Mouse (Mus musculus) liver, embryonic 14 days (tissue): ENCODE data around the gene Golga4. TPM values are rescaled to one million over a fixed set of nuclear protein-coding genes. Genes with fewer than 3 reads are reported as not detected.

Source experiments
- polyA plus RNA-seq: library from polyadenylated mRNA; depleted of rRNA; stranded (reverse); fragments of >200 nt; gene quantifications from 2 replicates; pipeline ENCODE4 v1.2.3, GENCODE M21; 2012; rRNA removed

Golga4 gene
- polyA plus RNA-seq, result 13.2 and 14.6 TPM in 2 replicates

GRCm38 (mm10) chr9:118506020-118506403, at the start of gene Golga4:
Golga4 (plus strand) TSS chr9:118506267.

GRCm38 (mm10) chr9:118477961-118478360, 28.1 kb upstream of the Golga4 start, which contains the start of gene Eomes:
Eomes (plus strand) TSS chr9:118478212.

GRCm38 (mm10) chr9:118606148-118606816, 100.2 kb downstream of the Golga4 start, which contains the start of gene Itga9:
Itga9 (plus strand) TSS chr9:118606690.

Other genes with a start within 250 kb of the Golga4 start
- gene Eomes, start 28.1 kb upstream of the Golga4 start, polyA plus RNA-seq, result under 0.01 and 0.01 TPM in 2 replicates
- gene Itga9, start 100.4 kb downstream of the Golga4 start, polyA plus RNA-seq, result 1.9 and 2.3 TPM in 2 replicates